Comparison of ENCODE assay signal across 15 mouse cellular contexts in genomic region chr16:25255603-25256260, GRCm38 (mm10). TPM values are rescaled to one million over a fixed set of nuclear protein-coding genes. Genes with fewer than 3 reads are reported as not detected.
DNase-seq lines count a peak whose midpoint lies in the region; ATAC-seq and TF ChIP-seq lines count a peak whose summit lies in the region.
"Had no signal": no experiment of that assay in that cellular context is flagged by ENCODE, and none has a peak within 500 bp of the region (broad histone marks: within the 10 kb centered on the region; RNA-seq: fewer than 3 reads in every experiment).

No protein-coding gene starts in this region.

- no peaks in the 10 kb centered on the region for H3K4me1 ChIP-seq in lung, embryonic 14.5 days (ENCODE audit: insufficient read depth)
- no peaks in the 10 kb centered on the region for H3K4me1 ChIP-seq in intestine, embryonic 16.5 days (ENCODE audit: control insufficient read depth, insufficient read depth, low read length)
- H3K4me1 ChIP-seq: heart, embryonic 15.5 days; midbrain, embryonic 15.5 days had no signal

- TF ChIP-seq CTCF in lung, embryonic 14.5 days (IDR thresholded peaks at IDR 0.05; ENCODE audit: low read depth), result no peak

- no peak overlapping the region for H3K27ac ChIP-seq in lung, embryonic 14.5 days (ENCODE audit: low read depth)
- no peak overlapping the region for H3K27ac ChIP-seq in intestine, embryonic 16.5 days (ENCODE audit: low read length)
- H3K27ac ChIP-seq: gastrocnemius, adult 2 months; heart, embryonic 15.5 days; liver, embryonic 14.5 days; midbrain, embryonic 15.5 days; stomach, embryonic 15.5 days had no signal

- H3K9ac ChIP-seq in lung, embryonic 14.5 days, result no peak overlapping the region
- H3K9ac ChIP-seq in intestine, embryonic 16.5 days (ENCODE audit: low read depth, low read length), result no peak overlapping the region
- H3K9ac ChIP-seq: heart, embryonic 15.5 days; liver, embryonic 14.5 days; midbrain, embryonic 15.5 days; stomach, embryonic 15.5 days had no signal

- H3K9me3 ChIP-seq in lung, embryonic 14.5 days (ENCODE audit: low read depth, low read length), result no peaks in the 10 kb centered on the region
- no peaks in the 10 kb centered on the region for H3K9me3 ChIP-seq in intestine, embryonic 16.5 days (ENCODE audit: control insufficient read depth, low read length)
- H3K9me3 ChIP-seq: heart, embryonic 15.5 days; midbrain, embryonic 15.5 days; stomach, embryonic 15.5 days had no signal

- peak overlapping the region; percentile 18; the same call in 1 of the 2 replicates for H3K4me2 ChIP-seq in lung, embryonic 14.5 days
- no peak overlapping the region for H3K4me2 ChIP-seq in intestine, embryonic 16.5 days (ENCODE audit: low read depth, low read length)
- H3K4me2 ChIP-seq: heart, embryonic 15.5 days; midbrain, embryonic 15.5 days; stomach, embryonic 15.5 days had no signal

- H3K36me3 ChIP-seq in lung, embryonic 14.5 days (ENCODE audit: insufficient read depth), result no peaks in the 10 kb centered on the region
- H3K36me3 ChIP-seq in intestine, embryonic 16.5 days (ENCODE audit: control insufficient read depth, insufficient read depth, low read length), result no peaks in the 10 kb centered on the region
- H3K36me3 ChIP-seq: heart, embryonic 15.5 days; midbrain, embryonic 15.5 days; stomach, embryonic 15.5 days had no signal

- H3K4me3 ChIP-seq in lung, embryonic 14.5 days (ENCODE audit: low read depth, low read length), result no peak overlapping the region
- H3K4me3 ChIP-seq in intestine, embryonic 16.5 days (ENCODE audit: low read length), result no peak overlapping the region
- H3K4me3 ChIP-seq: gastrocnemius, adult 2 months; heart, embryonic 15.5 days; midbrain, embryonic 15.5 days; stomach, embryonic 15.5 days had no signal

- no peak for DNase-seq in lung, embryonic 14.5 days
- DNase-seq in lung, postnatal 25 days (ENCODE audit: low spot score), result no peak
- peak; percentile 90 for DNase-seq in layer of hippocampus, adult 9-11 months
- DNase-seq in right cerebral cortex, postnatal 10 days (ENCODE audit: low spot score in 2 of 2), result peak; percentile 74 to 92
- no peak for DNase-seq in adrenal gland, postnatal 36 days
- no peak for DNase-seq in urinary bladder, postnatal 25 days (ENCODE audit: low spot score)

- peak; percentile 75 for ATAC-seq in lung, embryonic 14.5 days (ENCODE audit: insufficient read depth)
- ATAC-seq in frontal cortex, adult (ENCODE audit: low TSS enrichment), result peak; percentile 95
- ATAC-seq in intestine, embryonic 16.5 days, result no peak
- ATAC-seq: inflammation-experienced regulatory T-cells, adult 6 months had no signal

- WGBS in lung, embryonic 14.5 days, result 59% methylated on average over 8 of the region's 8 CpGs
- 81% methylated on average over 8 of the region's 8 CpGs for WGBS in intestine, embryonic 16.5 days

- H3K27me3 ChIP-seq in lung, embryonic 14.5 days (ENCODE audit: insufficient read depth, low read length), result no peaks in the 10 kb centered on the region
- no peaks in the 10 kb centered on the region for H3K27me3 ChIP-seq in intestine, embryonic 16.5 days (replicated peaks; ENCODE audit: control insufficient read depth, insufficient read depth, low read length)
- H3K27me3 ChIP-seq: heart, embryonic 15.5 days; midbrain, embryonic 15.5 days; stomach, embryonic 15.5 days had no signal

RNA-seq across cellular contexts. Expression of gene Tprg, which starts 30.9 kb away (rescaled TPM):
- polyA plus RNA-seq in lung, embryonic 14.5 days (2014; fragmentation: Nextera tagmentation; extraction: Ambion mirVana), result 0.23 and 0.28 TPM in 2 replicates
- total RNA-seq in adrenal gland, postnatal 36 days (2021), result not detected
- 0.21 TPM in 1 of 2 replicates, not detected in the other for polyA plus RNA-seq in intestine, embryonic 16.5 days (2015; fragmentation: Nextera tagmentation; extraction: Ambion mirVana)
- total RNA-seq: gastrocnemius, adult 2 months; layer of hippocampus, postnatal 10 days had no signal
- polyA plus RNA-seq: heart, embryonic 15.5 days; liver, embryonic 14.5 days had no signal

Comparison
In these comparisons a context has a peak if more than half of its experiments do, and no peak if none do; other contexts are left out.
1. DNase-seq: peak in layer of hippocampus, adult 9-11 months (single experiment) and right cerebral cortex, postnatal 10 days (2 of 2); none in lung, embryonic 14.5 days (single experiment), lung, postnatal 25 days (single experiment), adrenal gland, postnatal 36 days (0 of 2) and urinary bladder, postnatal 25 days (single experiment).